Mouse (Mus musculus) cerebellum, adult 2 months (tissue): ENCODE measurements around the gene Zfp277.

Source experiments
- CTCF ChIP-seq: fragments of 200-500 bp; IDR thresholded peaks from 2 replicates; pipeline ENCODE4 v1.5.1; 2011; ENCODE audit warnings: low read depth, mild to moderate bottlenecking, control low read depth, low read length, moderate library complexity, borderline replicate concordance; ENCODE audit not compliant: insufficient read depth
- POLR2A ChIP-seq: fragments of 200-500 bp; IDR thresholded peaks from 2 replicates; pipeline ENCODE4 v1.6.1; 2011; ENCODE audit warnings: low read length, control low read depth, borderline replicate concordance; ENCODE audit not compliant: insufficient read depth

DNA sequence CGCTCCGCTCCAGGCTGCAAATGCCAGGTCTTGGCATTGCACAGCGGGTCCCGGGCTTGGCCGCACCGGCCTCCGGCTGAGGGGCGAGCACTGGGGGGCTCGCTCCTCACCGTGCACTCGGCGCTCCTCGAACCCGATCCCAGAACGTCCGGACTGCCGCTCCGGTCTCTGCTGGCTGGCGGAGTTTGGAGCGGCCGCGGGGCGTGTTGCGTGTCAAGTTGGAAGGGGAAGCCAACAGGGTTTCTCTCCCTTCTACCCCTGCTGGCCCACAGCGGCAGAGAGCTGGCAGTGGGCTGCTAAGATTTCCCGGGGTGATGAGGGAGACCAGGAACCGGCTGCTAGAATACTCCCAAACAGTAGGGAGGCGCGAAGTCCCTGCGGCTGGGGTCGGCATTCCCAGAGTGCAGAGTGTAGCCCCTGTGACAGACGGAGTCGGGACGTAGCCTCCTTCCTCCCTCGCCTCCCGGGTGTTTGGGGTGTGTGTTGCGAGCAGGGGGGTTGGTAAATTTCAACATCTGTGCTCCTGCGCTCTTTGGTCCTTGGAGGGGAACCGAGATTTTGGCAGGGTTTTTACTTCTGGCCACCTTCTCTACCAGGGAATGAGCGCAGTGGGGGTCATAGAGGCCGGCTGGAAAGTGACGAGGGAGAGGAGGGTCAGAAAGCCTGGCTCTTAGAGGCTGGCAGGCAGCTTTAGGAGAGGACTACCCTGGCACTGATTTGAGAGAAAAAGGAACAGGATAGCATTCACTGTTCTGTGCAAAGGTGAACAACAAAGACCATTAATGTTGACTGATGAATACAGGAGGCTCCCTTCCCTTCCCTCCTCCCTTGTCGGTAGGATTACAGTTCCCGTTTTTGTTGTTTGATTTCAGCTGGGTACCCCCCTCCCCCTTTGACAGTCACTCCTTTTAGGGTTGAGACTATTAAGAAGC is 1.0 kb upstream of the Zfp277 start:
- TF ChIP-seq POLR2A (peak; percentile 26; the same call in 1 of the 2 replicates), CTCF (no peak)
